Comparison of ENCODE assay signal across 20 mouse cellular contexts in the genomic region with DNA sequence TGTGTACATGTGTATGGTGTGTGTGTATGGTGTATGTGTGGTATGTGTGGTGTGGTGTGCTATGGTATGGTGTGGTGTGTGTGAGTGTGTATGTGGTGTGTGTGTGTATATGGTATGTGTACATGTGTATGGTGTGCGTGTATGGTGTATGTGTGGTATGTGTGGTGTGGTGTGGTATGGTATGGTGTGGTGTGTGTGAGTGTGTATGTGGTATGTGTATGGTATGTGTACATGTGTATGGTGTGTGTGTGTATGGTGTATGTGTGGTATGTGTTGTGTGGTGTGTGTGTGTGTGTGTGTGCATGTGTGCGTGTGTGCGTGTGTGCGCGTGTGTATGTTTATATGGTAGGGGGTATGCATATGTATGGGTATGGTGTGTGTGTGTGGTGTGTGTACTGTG. TPM values are rescaled to one million over a fixed set of nuclear protein-coding genes. Genes with fewer than 3 reads are reported as not detected.
DNase-seq lines count a peak whose midpoint lies in the region; ATAC-seq and TF ChIP-seq lines count a peak whose summit lies in the region.
"Had no signal": no experiment of that assay in that cellular context is flagged by ENCODE, and none has a peak within 500 bp of the region (broad histone marks: within the 10 kb centered on the region; RNA-seq: fewer than 3 reads in every experiment).

No protein-coding gene starts in this region.

- H3K4me2 ChIP-seq in heart, embryonic 12.5 days: no peak overlapping the region
- H3K4me2 ChIP-seq in hindbrain, postnatal 0 days (ENCODE audit: low read depth, low read length): no peak overlapping the region
- no peak overlapping the region for H3K4me2 ChIP-seq in hindbrain, embryonic 14.5 days (replicated peaks)
- no peak overlapping the region for H3K4me2 ChIP-seq in neural tube, embryonic 14.5 days (ENCODE audit: low read depth, low read length)
- H3K4me2 ChIP-seq in neural tube, embryonic 15.5 days: no peak overlapping the region
- H3K4me2 ChIP-seq in stomach, postnatal 0 days (replicated peaks; ENCODE audit: low read depth): no peak overlapping the region
- H3K4me2 ChIP-seq: intestine, embryonic 15.5 days; limb, embryonic 13.5 days; liver, embryonic 15.5 days; neural tube, embryonic 13.5 days had no signal

- no peaks in the 10 kb centered on the region for H3K27me3 ChIP-seq in heart, embryonic 12.5 days (replicated peaks)
- no peaks in the 10 kb centered on the region for H3K27me3 ChIP-seq in hindbrain, postnatal 0 days (ENCODE audit: insufficient read depth, low read length)
- H3K27me3 ChIP-seq in hindbrain, embryonic 14.5 days (ENCODE audit: control insufficient read depth, insufficient read depth, low read length): no peaks in the 10 kb centered on the region
- no peaks in the 10 kb centered on the region for H3K27me3 ChIP-seq in neural tube, embryonic 14.5 days (ENCODE audit: control insufficient read depth, insufficient read depth, low read length)
- H3K27me3 ChIP-seq in neural tube, embryonic 15.5 days (replicated peaks): no peaks in the 10 kb centered on the region
- no peaks in the 10 kb centered on the region for H3K27me3 ChIP-seq in stomach, postnatal 0 days (ENCODE audit: control insufficient read depth, insufficient read depth, low read length)
- H3K27me3 ChIP-seq: intestine, embryonic 15.5 days; limb, embryonic 13.5 days; liver, embryonic 15.5 days; neural tube, embryonic 13.5 days had no signal

- no peak for ATAC-seq in heart, embryonic 12.5 days (ENCODE audit: insufficient number of reproducible peaks, low FRiP score)
- peak; percentile 35; the same call in 1 of the 2 replicates for ATAC-seq in hindbrain, postnatal 0 days
- ATAC-seq in hindbrain, embryonic 14.5 days (ENCODE audit: low FRiP score): no peak
- ATAC-seq in neural tube, embryonic 14.5 days (ENCODE audit: low read depth): 0 out of 2 replicates have a peak, but pooled peaks have one; percentile 14
- ATAC-seq in neural tube, embryonic 15.5 days (ENCODE audit: low FRiP score): no peak
- 0 out of 2 replicates have a peak, but pooled peaks have one; percentile 32 for ATAC-seq in stomach, postnatal 0 days (ENCODE audit: low FRiP score, low TSS enrichment)
- ATAC-seq: forebrain, postnatal 0 days; intestine, embryonic 15.5 days had no signal

- peaks cover 27% of the 10 kb centered on the region for H3K36me3 ChIP-seq in heart, embryonic 12.5 days
- H3K36me3 ChIP-seq in hindbrain, postnatal 0 days (ENCODE audit: insufficient read depth, low read length): no peaks in the 10 kb centered on the region
- no peaks in the 10 kb centered on the region for H3K36me3 ChIP-seq in hindbrain, embryonic 14.5 days (replicated peaks; ENCODE audit: control insufficient read depth, insufficient read depth)
- no peaks in the 10 kb centered on the region for H3K36me3 ChIP-seq in neural tube, embryonic 14.5 days (ENCODE audit: control insufficient read depth, insufficient read depth, low read length)
- H3K36me3 ChIP-seq in neural tube, embryonic 15.5 days: no peaks in the 10 kb centered on the region
- no peaks in the 10 kb centered on the region for H3K36me3 ChIP-seq in stomach, postnatal 0 days (ENCODE audit: control insufficient read depth, insufficient read depth, low read length)
- H3K36me3 ChIP-seq: intestine, embryonic 15.5 days; limb, embryonic 13.5 days; liver, embryonic 15.5 days; neural tube, embryonic 13.5 days had no signal

- H3K4me3 ChIP-seq in heart, embryonic 12.5 days: no peak overlapping the region
- no peak overlapping the region for H3K4me3 ChIP-seq in hindbrain, postnatal 0 days (ENCODE audit: low read length)
- no peak overlapping the region for H3K4me3 ChIP-seq in hindbrain, embryonic 14.5 days (replicated peaks; ENCODE audit: low read length)
- H3K4me3 ChIP-seq in neural tube, embryonic 14.5 days (ENCODE audit: low read depth, low read length): no peak overlapping the region
- no peak overlapping the region for H3K4me3 ChIP-seq in neural tube, embryonic 15.5 days (replicated peaks)
- no peak overlapping the region for H3K4me3 ChIP-seq in stomach, postnatal 0 days (ENCODE audit: low read depth, low read length)
- H3K4me3 ChIP-seq: erythroblast, embryonic 14.5 days; intestine, embryonic 15.5 days; limb, embryonic 13.5 days; liver, embryonic 15.5 days; neural tube, embryonic 13.5 days had no signal

- H3K9me3 ChIP-seq in heart, embryonic 12.5 days (replicated peaks): no peaks in the 10 kb centered on the region
- H3K9me3 ChIP-seq in hindbrain, postnatal 0 days (ENCODE audit: low read length): no peaks in the 10 kb centered on the region
- H3K9me3 ChIP-seq in hindbrain, embryonic 14.5 days (ENCODE audit: control insufficient read depth, low read length): no peaks in the 10 kb centered on the region
- no peaks in the 10 kb centered on the region for H3K9me3 ChIP-seq in neural tube, embryonic 14.5 days (ENCODE audit: control insufficient read depth, low read length)
- H3K9me3 ChIP-seq in neural tube, embryonic 15.5 days (replicated peaks): no peaks in the 10 kb centered on the region
- no peaks in the 10 kb centered on the region for H3K9me3 ChIP-seq in stomach, postnatal 0 days (ENCODE audit: control insufficient read depth, low read length)
- H3K9me3 ChIP-seq: intestine, embryonic 15.5 days; limb, embryonic 13.5 days; liver, embryonic 15.5 days; neural tube, embryonic 13.5 days had no signal

- DNase-seq in heart, adult 11 months: no peak
- DNase-seq in hindbrain, postnatal 0 days (ENCODE audit: low spot score): no peak
- no peak for DNase-seq in hindbrain, embryonic 14.5 days (ENCODE audit: low spot score)
- no peak for DNase-seq in stomach, postnatal 0 days (ENCODE audit: low spot score)
- no peak for DNase-seq in lung, adult 18-20 months
- DNase-seq: cerebellum, adult 18-20 months; cerebellum, postnatal 36 days; forebrain, postnatal 0 days; heart, postnatal 36 days; kidney, adult 9 months; kidney, postnatal 4 days; lung, postnatal 10 days had no signal

- no peak for TF ChIP-seq CTCF in hindbrain, postnatal 0 days (IDR thresholded peaks at IDR 0.05; ENCODE audit: low read depth)
- no peak for TF ChIP-seq CTCF in stomach, postnatal 0 days (IDR thresholded peaks at IDR 0.05; ENCODE audit: low read depth)

- peaks cover 70% of the 10 kb centered on the region for H3K4me1 ChIP-seq in heart, embryonic 12.5 days (replicated peaks)
- H3K4me1 ChIP-seq in hindbrain, postnatal 0 days (ENCODE audit: insufficient read depth, low read length): no peaks in the 10 kb centered on the region
- no peaks in the 10 kb centered on the region for H3K4me1 ChIP-seq in hindbrain, embryonic 14.5 days (replicated peaks; ENCODE audit: control insufficient read depth, insufficient read depth, low read length)
- no peaks in the 10 kb centered on the region for H3K4me1 ChIP-seq in neural tube, embryonic 14.5 days (ENCODE audit: control insufficient read depth, insufficient read depth, low read length)
- no peaks in the 10 kb centered on the region for H3K4me1 ChIP-seq in neural tube, embryonic 15.5 days
- H3K4me1 ChIP-seq in stomach, postnatal 0 days (replicated peaks; ENCODE audit: control insufficient read depth, insufficient read depth): no peaks in the 10 kb centered on the region
- H3K4me1 ChIP-seq: intestine, embryonic 15.5 days; limb, embryonic 13.5 days; liver, embryonic 15.5 days; neural tube, embryonic 13.5 days had no signal

- H3K27ac ChIP-seq in heart, embryonic 12.5 days (ENCODE audit: poor library complexity, severe bottlenecking): 0 out of 2 replicates have a peak overlapping the region, but pooled peaks have one; percentile 35
- no peak overlapping the region for H3K27ac ChIP-seq in hindbrain, postnatal 0 days
- H3K27ac ChIP-seq in hindbrain, embryonic 14.5 days: no peak overlapping the region
- H3K27ac ChIP-seq in neural tube, embryonic 14.5 days (ENCODE audit: low read depth, low read length): no peak overlapping the region
- no peak overlapping the region for H3K27ac ChIP-seq in neural tube, embryonic 15.5 days (replicated peaks)
- no peak overlapping the region for H3K27ac ChIP-seq in stomach, postnatal 0 days (replicated peaks)
- H3K27ac ChIP-seq: intestine, embryonic 15.5 days; limb, embryonic 13.5 days; liver, embryonic 15.5 days; neural tube, embryonic 13.5 days had no signal

- no peak overlapping the region for H3K9ac ChIP-seq in heart, embryonic 12.5 days
- no peak overlapping the region for H3K9ac ChIP-seq in hindbrain, postnatal 0 days (replicated peaks; ENCODE audit: low read length)
- no peak overlapping the region for H3K9ac ChIP-seq in hindbrain, embryonic 14.5 days
- H3K9ac ChIP-seq in neural tube, embryonic 14.5 days (replicated peaks; ENCODE audit: low read depth, low read length): no peak overlapping the region
- H3K9ac ChIP-seq in neural tube, embryonic 15.5 days (replicated peaks): no peak overlapping the region
- no peak overlapping the region for H3K9ac ChIP-seq in stomach, postnatal 0 days (ENCODE audit: low read length)
- H3K9ac ChIP-seq: forebrain, postnatal 0 days; intestine, embryonic 15.5 days; limb, embryonic 13.5 days; liver, embryonic 15.5 days; neural tube, embryonic 13.5 days had no signal

- no peak for TF ChIP-seq EP300 in stomach, postnatal 0 days (optimal IDR thresholded peaks at IDR 0.05)

- WGBS in heart, embryonic 12.5 days: over 99% methylated on average over 5 of the region's 5 CpGs
- 99% methylated on average over 5 of the region's 5 CpGs for WGBS in hindbrain, postnatal 0 days
- 98% methylated on average over 5 of the region's 5 CpGs for WGBS in hindbrain, embryonic 14.5 days
- WGBS in neural tube, embryonic 14.5 days: over 99% methylated on average over 5 of the region's 5 CpGs
- 97% methylated on average over 5 of the region's 5 CpGs for WGBS in neural tube, embryonic 15.5 days
- WGBS in stomach, postnatal 0 days: 100% methylated on average over 5 of the region's 5 CpGs

RNA-seq across cellular contexts. Expression of a gene that starts 9.0 kb away (rescaled TPM):
- polyA plus RNA-seq in heart, embryonic 12.5 days (2016; fragmentation: Nextera tagmentation; extraction: Ambion mirVana): 1,360 and 1,370 TPM in 2 replicates
- 2.8 and 6.5 TPM in 2 replicates for total RNA-seq in hindbrain, postnatal 0 days (2014; rRNA removed)
- 2.8 and 4.9 TPM in 2 replicates for polyA plus RNA-seq in hindbrain, postnatal 0 days (2015; fragmentation: Nextera tagmentation; extraction: Ambion mirVana)
- polyA plus RNA-seq in hindbrain, embryonic 14.5 days (2014; fragmentation: Nextera tagmentation; extraction: Ambion mirVana): 2.0 and 3.2 TPM in 2 replicates
- 4.8 and 5.4 TPM in 2 replicates for polyA plus RNA-seq in neural tube, embryonic 14.5 days (2014; fragmentation: Nextera tagmentation; extraction: Ambion mirVana)
- 13.5 and 22.6 TPM in 2 replicates for polyA plus RNA-seq in neural tube, embryonic 15.5 days (2015; fragmentation: Nextera tagmentation; extraction: Ambion mirVana)
- 2.3 and 2.8 TPM in 2 replicates for polyA plus RNA-seq in stomach, postnatal 0 days (2015; fragmentation: Nextera tagmentation; extraction: Ambion mirVana)
- polyA plus RNA-seq: erythroblast, embryonic 14.5 days had no signal

Comparison
In these comparisons a context has a peak if more than half of its experiments do, and no peak if none do; other contexts are left out.
1. ATAC-seq: peak in hindbrain, postnatal 0 days (single experiment), neural tube, embryonic 14.5 days (single experiment) and stomach, postnatal 0 days (single experiment); none in heart, embryonic 12.5 days (single experiment), hindbrain, embryonic 14.5 days (single experiment) and neural tube, embryonic 15.5 days (single experiment).
2. RNA of a gene that starts 9.0 kb away (polyA plus RNA-seq): 1,360 to 1,370 TPM in heart, embryonic 12.5 days; 13.5 to 22.6 TPM in neural tube, embryonic 15.5 days, 4.8 to 5.4 TPM in neural tube, embryonic 14.5 days, 2.0 to 3.2 TPM in hindbrain, embryonic 14.5 days, 2.8 to 4.9 TPM in hindbrain, postnatal 0 days and 2.3 to 2.8 TPM in stomach, postnatal 0 days; every median in the first group is over 10 times any median in the second.